Mouse (Mus musculus): ENCODE results near the gene Mia2.
"Not testable (repeated sequence)": the region's sequence is repeated elsewhere in the genome, so short reads cannot be mapped to it uniquely, and the experiment has no call there.

Gene Mia2

GRCm38 (mm10) chr12:59095104-59096025, at the start of gene Mia2:
Mia2 (plus strand) TSS chr12:59095799.
- DNase-seq = peak; percentile 48

GRCm38 (mm10) chr12:59052470-59052869, 43.1 kb upstream of the Mia2 start:
- DNase-seq = no peak

- DNase-seq = peak; percentile 40
These were observed 42.4 kb upstream of the Mia2 start for GRCm38 (mm10) chr12:59053166-59053565.

GRCm38 (mm10) chr12:59053976-59054375, 41.6 kb upstream of the Mia2 start:
- DNase-seq = peak; percentile 56

- DNase-seq = peak; percentile 66
These were observed 40.3 kb upstream of the Mia2 start for GRCm38 (mm10) chr12:59055196-59055850.

- peak; percentile 34 for DNase-seq
These were observed 39.4 kb upstream of the Mia2 start for GRCm38 (mm10) chr12:59056222-59056621.

- not testable (repeated sequence) for DNase-seq
These were observed 37.4 kb upstream of the Mia2 start for GRCm38 (mm10) chr12:59058242-59058641.

- peak; percentile 43 for DNase-seq
These were observed 35.3 kb upstream of the Mia2 start for GRCm38 (mm10) chr12:59060322-59060721.

GRCm38 (mm10) chr12:59060993-59061595, 34.5 kb upstream of the Mia2 start, which contains the start of gene Trappc6b:
Trappc6b (minus strand) TSS chr12:59061472.
- peak; percentile 99 for DNase-seq

- peak; percentile 75 for DNase-seq
These were observed 30.8 kb upstream of the Mia2 start for GRCm38 (mm10) chr12:59064837-59065236.

- DNase-seq = no peak
These were observed 29.8 kb upstream of the Mia2 start for GRCm38 (mm10) chr12:59065776-59066175.

- peak; percentile 100 for DNase-seq
These were observed 29.0 kb upstream of the Mia2 start, which contains the start of gene Pnn for GRCm38 (mm10) chr12:59066448-59067077. Pnn (plus strand) TSS chr12:59066884.

GRCm38 (mm10) chr12:59067095-59067494, 28.5 kb upstream of the Mia2 start:
- DNase-seq = no peak

GRCm38 (mm10) chr12:59068791-59069190, 26.8 kb upstream of the Mia2 start:
- DNase-seq = peak; percentile 64

- DNase-seq = peak; percentile 69
These were observed 23.3 kb upstream of the Mia2 start for GRCm38 (mm10) chr12:59072286-59072685.

- DNase-seq = peak; percentile 50
These were observed 21.5 kb upstream of the Mia2 start for GRCm38 (mm10) chr12:59074052-59074451.

- DNase-seq = peak; percentile 16
These were observed 18.6 kb upstream of the Mia2 start for GRCm38 (mm10) chr12:59076996-59077395.

GRCm38 (mm10) chr12:59077883-59078282, 17.7 kb upstream of the Mia2 start:
- DNase-seq = no peak

- DNase-seq = peak; percentile 70
These were observed 15.1 kb upstream of the Mia2 start for GRCm38 (mm10) chr12:59080461-59080860.

- DNase-seq = no peak
These were observed 11.2 kb upstream of the Mia2 start for GRCm38 (mm10) chr12:59084446-59084845.

- peak; percentile 75 for DNase-seq
These were observed 9.4 kb upstream of the Mia2 start for GRCm38 (mm10) chr12:59086171-59086570.

GRCm38 (mm10) chr12:59093543-59093942, 2.1 kb upstream of the Mia2 start:
- no peak for DNase-seq

GRCm38 (mm10) chr12:59104771-59105170, 9.2 kb downstream of the Mia2 start:
- peak; percentile 4 for DNase-seq
